Comparison of ENCODE assay signal across 8 mouse cellular contexts in genomic region chr19:10561558-10562314, GRCm38 (mm10). TPM values are rescaled to one million over a fixed set of nuclear protein-coding genes. Genes with fewer than 3 reads are reported as not detected.
DNase-seq lines count a peak whose midpoint lies in the region; ATAC-seq and TF ChIP-seq lines count a peak whose summit lies in the region.

No protein-coding gene starts in this region.

- no peak overlapping the region for H3K4me2 ChIP-seq in lung, embryonic 14.5 days
- H3K4me2 ChIP-seq in heart, embryonic 16.5 days (ENCODE audit: low read depth, low read length), result no peak overlapping the region
- H3K4me2 ChIP-seq in myocyte (ENCODE audit: low read depth), result peak overlapping the region; percentile 69

- H3K9me3 ChIP-seq in lung, embryonic 14.5 days (ENCODE audit: low read depth, low read length), result no peaks in the 10 kb centered on the region
- no peaks in the 10 kb centered on the region for H3K9me3 ChIP-seq in heart, embryonic 16.5 days (replicated peaks; ENCODE audit: control insufficient read depth, low read length)

- DNase-seq in lung, embryonic 14.5 days, result peak; percentile 61
- DNase-seq in lung, postnatal 14 days, result no peak
- DNase-seq in layer of hippocampus, adult 8-10 months (ENCODE audit: low spot score in 2 of 2), result no peak
- DNase-seq in urinary bladder, postnatal 25 days (ENCODE audit: low spot score), result no peak
- no peak for DNase-seq in left cerebral cortex, postnatal 36 days (ENCODE audit: low spot score in 2 of 2)

- WGBS in lung, embryonic 14.5 days, result 39% methylated on average over 6 of the region's 6 CpGs
- 37% methylated on average over 6 of the region's 6 CpGs for WGBS in heart, embryonic 16.5 days

- TF ChIP-seq CTCF in lung, embryonic 14.5 days (IDR thresholded peaks at IDR 0.05; ENCODE audit: low read depth), result no peak

- peak; percentile 71; the same call in 1 of the 2 replicates for ATAC-seq in lung, embryonic 14.5 days (ENCODE audit: insufficient read depth)
- peak; percentile 86 for ATAC-seq in heart, embryonic 16.5 days (replicated peaks; ENCODE audit: extremely low read depth, insufficient read depth, low FRiP score)

- no peak overlapping the region for H3K4me3 ChIP-seq in lung, embryonic 14.5 days (ENCODE audit: low read depth, low read length)
- no peak overlapping the region for H3K4me3 ChIP-seq in brown adipose tissue, adult 24 weeks (ENCODE audit: insufficient read depth, low read depth, low read length)
- H3K4me3 ChIP-seq in heart, embryonic 16.5 days (ENCODE audit: low read length), result no peak overlapping the region
- no peak overlapping the region for H3K4me3 ChIP-seq in myocyte

- no peaks in the 10 kb centered on the region for H3K36me3 ChIP-seq in lung, embryonic 14.5 days (ENCODE audit: insufficient read depth)
- H3K36me3 ChIP-seq in heart, embryonic 16.5 days (ENCODE audit: control insufficient read depth, insufficient read depth), result no peaks in the 10 kb centered on the region
- H3K36me3 ChIP-seq in myocyte (ENCODE audit: control insufficient read depth, insufficient read depth), result no peaks in the 10 kb centered on the region

- H3ac ChIP-seq in myocyte (ENCODE audit: control insufficient read depth, insufficient read length), result no peak overlapping the region

- H3K9ac ChIP-seq in lung, embryonic 14.5 days, result no peak overlapping the region
- H3K9ac ChIP-seq in heart, embryonic 16.5 days (ENCODE audit: low read length), result peak overlapping the region; percentile 3; the same call in 1 of the 2 replicates

- H3K27ac ChIP-seq in lung, embryonic 14.5 days (ENCODE audit: low read depth), result peak overlapping the region; percentile 69; the same call in 1 of the 2 replicates
- peak overlapping the region; percentile 82 for H3K27ac ChIP-seq in brown adipose tissue, adult 24 weeks (replicated peaks; ENCODE audit: low read depth, low read length)
- peak overlapping the region; percentile 73 for H3K27ac ChIP-seq in heart, embryonic 16.5 days (ENCODE audit: low read length)

- TF ChIP-seq POLR2A in myocyte (IDR thresholded peaks at IDR 0.05; ENCODE audit: insufficient read length, low read depth), result no peak

- no peaks in the 10 kb centered on the region for H3K79me2 ChIP-seq in myocyte (ENCODE audit: control insufficient read depth, insufficient read depth)

- H3K27me3 ChIP-seq in lung, embryonic 14.5 days (ENCODE audit: insufficient read depth, low read length), result no peaks in the 10 kb centered on the region
- no peaks in the 10 kb centered on the region for H3K27me3 ChIP-seq in heart, embryonic 16.5 days (ENCODE audit: control insufficient read depth, insufficient read depth, low read length)
- no peaks in the 10 kb centered on the region for H3K27me3 ChIP-seq in myocyte (ENCODE audit: control insufficient read depth, insufficient read depth, insufficient read length)

- no peaks in the 10 kb centered on the region for H3K4me1 ChIP-seq in lung, embryonic 14.5 days (ENCODE audit: insufficient read depth)
- H3K4me1 ChIP-seq in brown adipose tissue, adult 24 weeks (ENCODE audit: control insufficient read depth, insufficient read depth, insufficient read length, low read length), result no peaks in the 10 kb centered on the region
- H3K4me1 ChIP-seq in heart, embryonic 16.5 days (ENCODE audit: control insufficient read depth, insufficient read depth, low read length), result peaks cover 6% of the 10 kb centered on the region

- intact Hi-C loops in left cerebral cortex, postnatal 36 days (cut with DNase I), result no loop called here

TF ChIP-seq in myocyte, 11 proteins besides CTCF, POLR2A, EP300 and RAD21:
- TF ChIP-seq TCF3 (IDR thresholded peaks at IDR 0.05; ENCODE audit: insufficient read length, low read depth) (no peak), CEBPB (IDR thresholded peaks at IDR 0.05; ENCODE audit: insufficient read depth, poor library complexity, severe bottlenecking) (no peak), MAX (IDR thresholded peaks at IDR 0.05; ENCODE audit: low read depth) (no peak), MYOG (IDR thresholded peaks at IDR 0.05; ENCODE audit: control insufficient read depth in 1 of 3, insufficient read depth in 1 of 3, insufficient read length in 2 of 3, low read depth in 2 of 3) (no peak), TCF12 (IDR thresholded peaks at IDR 0.05; ENCODE audit: insufficient read depth, poor library complexity, severe bottlenecking) (no peak), USF1 (IDR thresholded peaks at IDR 0.05; ENCODE audit: low read depth) (no peak), MYOD1 (IDR thresholded peaks at IDR 0.05; ENCODE audit: control insufficient read depth in 1 of 3, insufficient read length in 2 of 3, low read depth in 2 of 3) (peak in 2 of 3 experiments; percentile 39 to 56), POLR2AphosphoS2 (IDR thresholded peaks at IDR 0.05; ENCODE audit: insufficient read length, low read depth) (no peak), REST (IDR thresholded peaks at IDR 0.05; ENCODE audit: insufficient read depth, insufficient read length) (no peak)

RNA-seq across cellular contexts. Expression of gene Tmem216, which starts 5.7 kb away (rescaled TPM):
- 59.2 and 60.2 TPM in 2 replicates for polyA plus RNA-seq in lung, embryonic 14.5 days (2014; fragmentation: Nextera tagmentation; extraction: Ambion mirVana)
- polyA plus RNA-seq in brown adipose tissue, adult 24 weeks (2012; ENCODE audit: insufficient read depth, insufficient read length, missing spikeins), result 11.0 and 15.9 TPM in 2 replicates
- polyA plus RNA-seq in heart, embryonic 16.5 days (2015; fragmentation: Nextera tagmentation; extraction: Ambion mirVana), result 17.0 and 20.7 TPM in 2 replicates
- 12.9 TPM for polyA plus RNA-seq in myocyte (2012; fragmentation: generic; extraction: Trizol)
- total RNA-seq in layer of hippocampus, adult 8-10 months (2022), result 10 to 100 TPM; 10.1 to 14.1 (median 13.3) TPM
- total RNA-seq in left cerebral cortex, postnatal 36 days (2021), result 10 to 100 TPM; 11.1 to 12.7 TPM

RNA-seq across cellular contexts. Expression of gene Cyb561a3, which starts 15.2 kb away (rescaled TPM):
- 18.0 and 19.2 TPM in 2 replicates for polyA plus RNA-seq in lung, embryonic 14.5 days (2014; fragmentation: Nextera tagmentation; extraction: Ambion mirVana)
- polyA plus RNA-seq in brown adipose tissue, adult 24 weeks (2012; ENCODE audit: insufficient read depth, insufficient read length, missing spikeins), result 7.2 TPM in 2 replicates
- polyA plus RNA-seq in heart, embryonic 16.5 days (2015; fragmentation: Nextera tagmentation; extraction: Ambion mirVana), result 20.6 and 22.8 TPM in 2 replicates
- 21.7 TPM for polyA plus RNA-seq in myocyte (2012; fragmentation: generic; extraction: Trizol)
- 10 to 100 TPM in 3 of 4 experiments, 1 to 10 TPM in 1; 9.8 to 15.8 (median 12.8) TPM for total RNA-seq in layer of hippocampus, adult 8-10 months (2022)
- 10 to 100 TPM; 11.8 to 13.9 TPM for total RNA-seq in left cerebral cortex, postnatal 36 days (2021)

RNA-seq across cellular contexts. Expression of gene Tmem138, which starts 15.4 kb away (rescaled TPM):
- 42.2 and 44.8 TPM in 2 replicates for polyA plus RNA-seq in lung, embryonic 14.5 days (2014; fragmentation: Nextera tagmentation; extraction: Ambion mirVana)
- polyA plus RNA-seq in brown adipose tissue, adult 24 weeks (2012; ENCODE audit: insufficient read depth, insufficient read length, missing spikeins), result 5.0 and 6.6 TPM in 2 replicates
- 25.1 TPM in 2 replicates for polyA plus RNA-seq in heart, embryonic 16.5 days (2015; fragmentation: Nextera tagmentation; extraction: Ambion mirVana)
- polyA plus RNA-seq in myocyte (2012; fragmentation: generic; extraction: Trizol), result 16.0 TPM
- total RNA-seq in layer of hippocampus, adult 8-10 months (2022), result 10 to 100 TPM; 12.8 to 19.3 (median 15.4) TPM
- total RNA-seq in left cerebral cortex, postnatal 36 days (2021), result 10 to 100 TPM; 11.6 to 16.5 TPM

RNA-seq across cellular contexts. Expression of gene Sdhaf2, which starts 35.8 kb away (rescaled TPM):
- polyA plus RNA-seq in lung, embryonic 14.5 days (2014; fragmentation: Nextera tagmentation; extraction: Ambion mirVana), result 59.4 and 62.6 TPM in 2 replicates
- polyA plus RNA-seq in brown adipose tissue, adult 24 weeks (2012; ENCODE audit: insufficient read depth, insufficient read length, missing spikeins), result 57.1 and 65.5 TPM in 2 replicates
- polyA plus RNA-seq in heart, embryonic 16.5 days (2015; fragmentation: Nextera tagmentation; extraction: Ambion mirVana), result 53.6 and 54.6 TPM in 2 replicates
- 36.3 TPM for polyA plus RNA-seq in myocyte (2012; fragmentation: generic; extraction: Trizol)
- total RNA-seq in layer of hippocampus, adult 8-10 months (2022), result 10 to 100 TPM; 48.8 to 64.9 (median 58.2) TPM
- 10 to 100 TPM; 53.6 to 60.8 TPM for total RNA-seq in left cerebral cortex, postnatal 36 days (2021)

RNA-seq across cellular contexts. Expression of gene Cpsf7, which starts 36.7 kb away (rescaled TPM):
- 58.9 and 60.3 TPM in 2 replicates for polyA plus RNA-seq in lung, embryonic 14.5 days (2014; fragmentation: Nextera tagmentation; extraction: Ambion mirVana)
- 18.5 and 18.6 TPM in 2 replicates for polyA plus RNA-seq in brown adipose tissue, adult 24 weeks (2012; ENCODE audit: insufficient read depth, insufficient read length, missing spikeins)
- 27.7 and 33.1 TPM in 2 replicates for polyA plus RNA-seq in heart, embryonic 16.5 days (2015; fragmentation: Nextera tagmentation; extraction: Ambion mirVana)
- polyA plus RNA-seq in myocyte (2012; fragmentation: generic; extraction: Trizol), result 23.4 TPM
- 10 to 100 TPM; 75.6 to 85.5 (median 83.0) TPM for total RNA-seq in layer of hippocampus, adult 8-10 months (2022)
- 10 to 100 TPM; 67.8 to 88.8 TPM for total RNA-seq in left cerebral cortex, postnatal 36 days (2021)
